In genomic region chr6:40465710-40466109, GRCm38 (mm10) we compare ENCODE assay signal across 1 mouse cellular context.
TF ChIP-seq lines count a peak whose summit lies in the region.

No protein-coding gene starts in this region.

TF ChIP-seq in CH12.LX, 34 proteins besides CTCF, POLR2A, EP300 and RAD21:
- TF ChIP-seq SMC3 (IDR thresholded peaks at IDR 0.05; ENCODE audit: low read depth, low read length) (peak; percentile 43; the same call in 1 of the 2 replicates), MAX (IDR thresholded peaks at IDR 0.05; ENCODE audit: low read length) (no peak)
TF ChIP-seq in CH12.LX: peak in this region for 1.
